Mouse (Mus musculus) kidney, adult 9 months (tissue): ENCODE results near the gene Ap5m1.

Source experiments
- DNase-seq: peaks from one replicate; pipeline ENCODE4 v3.0.0; 2022

Gene Ap5m1

GRCm38 (mm10) chr14:49128544-49129263 is 62.8 kb downstream of the Ap5m1 start:
- DNase-seq = no peak

GRCm38 (mm10) chr14:49132391-49132790 is 66.5 kb downstream of the Ap5m1 start:
- no peak for DNase-seq

- DNase-seq = no peak
These were observed 72.3 kb downstream of the Ap5m1 start for GRCm38 (mm10) chr14:49138171-49138570.

- DNase-seq = no peak
These were observed 74.9 kb downstream of the Ap5m1 start for GRCm38 (mm10) chr14:49140756-49141155.
